Mouse (Mus musculus) C2C12 (cell line): ENCODE data around the gene Yae1d1. TPM values are rescaled to one million over a fixed set of nuclear protein-coding genes. Genes with fewer than 3 reads are reported as not detected.

Experiments
- H3K27me3 ChIP-seq: one replicate; pipeline ENCODE4 v1.6.1; 2011; ENCODE audit not compliant: control insufficient read depth, insufficient read depth, insufficient read length
- H3K36me3 ChIP-seq: one replicate; pipeline ENCODE4 v1.6.1; 2011; ENCODE audit not compliant: control insufficient read depth, insufficient read depth
- H3K4me3 ChIP-seq: one replicate; pipeline ENCODE4 v1.5.1; 2011; ENCODE audit warnings: mild to moderate bottlenecking, control low read depth; ENCODE audit not compliant: poor library complexity, insufficient read depth, severe bottlenecking
- H3K79me2 ChIP-seq: one replicate; pipeline ENCODE4 v1.6.1; 2011; ENCODE audit not compliant: control insufficient read depth, insufficient read depth
- H3K79me3 ChIP-seq: one replicate; pipeline ENCODE4 v1.6.1; 2011; ENCODE audit warnings: low read depth, control low read depth
- H3ac ChIP-seq: one replicate; pipeline ENCODE3; 2011; ENCODE audit warnings: low read depth; ENCODE audit not compliant: control insufficient read depth, insufficient read length
- CEBPB ChIP-seq: IDR thresholded peaks from one replicate; pipeline ENCODE4 v1.6.1; 2011; ENCODE audit warnings: low read depth, mild to moderate bottlenecking, control low read depth, moderate library complexity
- CTCF ChIP-seq: IDR thresholded peaks from one replicate; pipeline ENCODE4 v1.5.1; 2011; ENCODE audit not compliant: control insufficient read depth, insufficient read depth, insufficient read length
- FOSL1 ChIP-seq: IDR thresholded peaks from one replicate; pipeline ENCODE4 v1.8.0; 2011; ENCODE audit warnings: mild to moderate bottlenecking, low read length; ENCODE audit not compliant: poor library complexity, insufficient read depth, severe bottlenecking
- MAX ChIP-seq: IDR thresholded peaks from one replicate; pipeline ENCODE4 v1.6.1; 2011; ENCODE audit warnings: mild to moderate bottlenecking, control low read depth
- MYOD1 ChIP-seq: IDR thresholded peaks from one replicate; pipeline ENCODE4 v1.6.1; 2011; ENCODE audit warnings: low read depth; ENCODE audit not compliant: control insufficient read depth, insufficient read length
- MYOG ChIP-seq: IDR thresholded peaks from one replicate; pipeline ENCODE4 v1.6.1; 2011; ENCODE audit not compliant: control insufficient read depth, insufficient read length; ENCODE audit errors: extremely low read depth
- USF1 ChIP-seq: IDR thresholded peaks from one replicate; pipeline ENCODE4 v1.6.1; 2011; ENCODE audit warnings: low read depth, mild to moderate bottlenecking, control low read depth, moderate library complexity
- polyA plus RNA-seq: library from polyadenylated mRNA; unstranded; fragments of >200 nt; fragmentation: generic; extraction: Trizol; gene quantifications from one replicate; pipeline ENCODE4 v1.2.1, GENCODE M21; 2012; ENCODE audit warnings: missing spikeins

Gene Yae1d1
- polyA plus RNA-seq, 1 experiment = 18.2 TPM

GRCm38 (mm10) chr13:17992009-17992408 lies 1.1 kb downstream of the Yae1d1 start:
- Histone ChIP-seq H3K4me3 (no peak overlapping the region), H3K36me3 (peaks cover 27% of the 10 kb centered on the region), H3K27me3 (no peaks in the 10 kb centered on the region), H3K79me2 (peaks cover 25% of the 10 kb centered on the region), H3K79me3 (peaks cover 14% of the 10 kb centered on the region), H3ac (no peak overlapping the region)
- no peak for TF ChIP-seq CTCF
- no peak for TF ChIP-seq MYOD1
- TF ChIP-seq MYOG = no peak
- no peak for TF ChIP-seq USF1
- no peak for TF ChIP-seq FOSL1
- TF ChIP-seq CEBPB = no peak
- TF ChIP-seq MAX = no peak

- Histone ChIP-seq H3ac (no peak overlapping the region), H3K36me3 (peaks cover 44% of the 10 kb centered on the region), H3K79me2 (no peaks in the 10 kb centered on the region), H3K4me3 (no peak overlapping the region), H3K79me3 (no peaks in the 10 kb centered on the region), H3K27me3 (no peaks in the 10 kb centered on the region)
- TF ChIP-seq FOSL1 (no peak), CTCF (peak; percentile 49), MYOG (no peak), USF1 (no peak), MYOD1 (no peak)
These were observed 10.0 kb downstream of the Yae1d1 start for GRCm38 (mm10) chr13:17983194-17983593.

GRCm38 (mm10) chr13:17982634-17983033 lies 10.5 kb downstream of the Yae1d1 start:
- Histone ChIP-seq H3K79me2 (no peaks in the 10 kb centered on the region), H3K79me3 (no peaks in the 10 kb centered on the region), H3ac (no peak overlapping the region), H3K36me3 (peaks cover 40% of the 10 kb centered on the region), H3K27me3 (no peaks in the 10 kb centered on the region), H3K4me3 (no peak overlapping the region)
- no peak for TF ChIP-seq FOSL1
- TF ChIP-seq CTCF = no peak
- TF ChIP-seq CEBPB = no peak
- no peak for TF ChIP-seq MYOD1
- no peak for TF ChIP-seq MAX
- TF ChIP-seq MYOG = no peak
- TF ChIP-seq USF1 = no peak

GRCm38 (mm10) chr13:17976854-17977739 lies 16.1 kb downstream of the Yae1d1 start:
- TF ChIP-seq FOSL1 (no peak), CEBPB (no peak), USF1 (no peak), CTCF (no peak), MYOD1 (no peak), MAX (no peak)
- Histone ChIP-seq H3K36me3 (no peaks in the 10 kb centered on the region), H3K4me3 (no peak overlapping the region), H3K27me3 (no peaks in the 10 kb centered on the region), H3ac (no peak overlapping the region), H3K79me3 (no peaks in the 10 kb centered on the region), H3K79me2 (no peaks in the 10 kb centered on the region)

GRCm38 (mm10) chr13:17975891-17976290 lies 17.3 kb downstream of the Yae1d1 start:
- Histone ChIP-seq H3K4me3 (no peak overlapping the region), H3ac (no peak overlapping the region), H3K79me2 (no peaks in the 10 kb centered on the region), H3K79me3 (no peaks in the 10 kb centered on the region), H3K36me3 (no peaks in the 10 kb centered on the region), H3K27me3 (no peaks in the 10 kb centered on the region)
- TF ChIP-seq FOSL1 = peak; percentile 99
- TF ChIP-seq MYOG = no peak
- no peak for TF ChIP-seq CTCF
- peak; percentile 30 for TF ChIP-seq MYOD1
- peak; percentile 21 for TF ChIP-seq USF1
- TF ChIP-seq MAX = peak; percentile 44
- TF ChIP-seq CEBPB = no peak

- TF ChIP-seq MYOG (no peak), CTCF (no peak), FOSL1 (no peak), MYOD1 (no peak), CEBPB (no peak), MAX (no peak), USF1 (no peak)
- Histone ChIP-seq H3K4me3 (no peak overlapping the region), H3ac (no peak overlapping the region), H3K27me3 (no peaks in the 10 kb centered on the region), H3K36me3 (no peaks in the 10 kb centered on the region), H3K79me2 (no peaks in the 10 kb centered on the region), H3K79me3 (no peaks in the 10 kb centered on the region)
These were observed 17.7 kb downstream of the Yae1d1 start for GRCm38 (mm10) chr13:17975457-17975856.
